Mouse (Mus musculus) ovary, postnatal 10 days (tissue): ENCODE results near the gene Tmem132d.

Experiments used
- DNase-seq: peaks from one replicate; pipeline ENCODE4 v3.0.0; 2022; ENCODE audit warnings: low spot score

The Tmem132d gene

DNA sequence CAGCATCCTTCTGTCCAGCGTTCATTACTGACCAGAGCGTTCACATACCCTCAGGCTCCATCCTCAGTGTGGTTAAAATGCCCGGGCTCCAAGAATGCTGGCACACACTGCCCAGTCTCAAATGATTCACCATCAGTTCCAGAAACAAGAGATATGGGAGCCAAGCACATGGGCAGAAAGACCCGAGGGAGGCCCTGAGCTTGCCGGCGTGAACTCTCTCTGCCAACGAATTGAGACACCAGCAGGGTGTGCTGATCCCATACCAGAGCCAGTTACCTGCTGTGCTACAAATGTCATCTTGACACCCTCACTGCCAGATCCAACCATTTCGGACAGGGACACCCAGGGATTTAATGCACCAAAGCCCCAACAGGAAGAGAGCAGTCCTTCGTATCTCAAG lies 25.3 kb downstream of the Tmem132d start:
- no peak for DNase-seq

DNA sequence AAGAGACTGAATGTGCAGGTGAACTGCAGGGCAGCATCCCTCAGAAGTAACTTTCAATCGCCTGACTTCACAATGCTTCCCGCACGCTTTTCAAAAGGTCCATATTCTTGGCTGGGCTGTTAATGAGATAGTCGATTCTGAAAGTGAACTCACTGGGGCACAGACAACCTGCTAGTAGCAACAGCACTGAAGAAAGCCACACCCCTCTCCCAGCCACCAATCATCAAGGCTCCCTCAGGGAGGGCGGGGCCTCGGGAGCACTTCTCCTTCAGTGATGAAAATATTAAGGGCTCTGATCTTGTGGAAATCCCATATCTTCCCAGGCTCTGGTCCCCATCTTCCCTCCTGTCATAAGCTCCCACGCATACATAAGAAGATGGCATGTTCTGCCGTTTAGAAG lies 27.8 kb downstream of the Tmem132d start:
- DNase-seq = no peak

DNA sequence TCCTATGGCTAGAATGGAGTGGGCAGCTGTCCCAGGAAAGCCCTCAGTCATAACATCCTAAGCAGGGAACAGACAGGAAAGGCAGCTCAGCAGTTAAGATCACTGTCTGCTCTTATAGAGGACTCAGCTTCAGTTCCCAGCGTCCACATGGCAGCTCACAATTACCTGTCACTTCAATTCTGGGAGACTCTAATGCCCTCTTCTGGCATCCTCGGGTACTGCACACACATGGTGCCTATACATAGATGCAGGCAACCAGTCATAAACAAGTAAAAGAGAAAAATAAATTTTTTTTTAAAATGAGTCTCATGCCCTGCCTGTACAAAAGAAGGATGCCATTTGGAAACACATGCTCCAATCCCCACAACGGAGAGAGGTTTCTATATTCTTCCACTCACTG lies 28.7 kb downstream of the Tmem132d start:
- DNase-seq = no peak

DNA sequence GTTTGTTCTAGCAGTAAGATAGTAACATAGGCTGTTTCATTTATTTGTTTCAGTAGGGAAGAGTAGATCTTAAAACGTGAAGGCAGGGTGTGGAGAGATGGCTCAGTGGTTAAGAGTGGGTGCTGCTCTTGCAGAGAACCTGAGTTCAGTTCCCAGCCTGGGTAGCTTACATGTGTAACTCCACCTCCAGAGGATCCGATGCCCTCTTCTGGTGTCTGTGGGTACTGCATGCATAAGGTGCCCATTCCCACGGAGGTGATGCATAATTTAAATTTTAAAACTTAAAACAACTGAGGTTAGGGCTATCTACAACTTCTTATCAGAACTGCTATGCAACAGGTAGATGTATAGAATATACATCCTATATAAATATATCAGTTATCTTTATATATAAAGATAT lies 40.5 kb downstream of the Tmem132d start:
- no peak for DNase-seq

DNA sequence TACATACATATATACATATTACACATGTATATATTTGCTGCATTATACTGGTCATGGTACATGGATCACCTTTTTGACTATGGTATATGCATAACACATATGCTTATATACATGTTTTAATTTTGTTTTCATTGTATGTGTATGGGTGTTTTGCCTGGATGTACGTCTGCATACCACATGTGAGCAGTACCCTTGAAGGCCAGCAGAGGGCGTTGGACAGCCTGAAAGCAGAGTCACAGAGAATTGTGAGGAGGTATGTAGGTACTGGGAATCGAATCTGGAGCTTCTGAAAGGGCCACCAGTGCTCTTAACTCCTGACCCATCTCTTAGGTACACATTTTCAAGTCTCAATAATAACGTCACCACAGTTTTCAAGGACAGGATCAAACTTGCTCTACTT lies 43.2 kb downstream of the Tmem132d start:
- no peak for DNase-seq

DNA sequence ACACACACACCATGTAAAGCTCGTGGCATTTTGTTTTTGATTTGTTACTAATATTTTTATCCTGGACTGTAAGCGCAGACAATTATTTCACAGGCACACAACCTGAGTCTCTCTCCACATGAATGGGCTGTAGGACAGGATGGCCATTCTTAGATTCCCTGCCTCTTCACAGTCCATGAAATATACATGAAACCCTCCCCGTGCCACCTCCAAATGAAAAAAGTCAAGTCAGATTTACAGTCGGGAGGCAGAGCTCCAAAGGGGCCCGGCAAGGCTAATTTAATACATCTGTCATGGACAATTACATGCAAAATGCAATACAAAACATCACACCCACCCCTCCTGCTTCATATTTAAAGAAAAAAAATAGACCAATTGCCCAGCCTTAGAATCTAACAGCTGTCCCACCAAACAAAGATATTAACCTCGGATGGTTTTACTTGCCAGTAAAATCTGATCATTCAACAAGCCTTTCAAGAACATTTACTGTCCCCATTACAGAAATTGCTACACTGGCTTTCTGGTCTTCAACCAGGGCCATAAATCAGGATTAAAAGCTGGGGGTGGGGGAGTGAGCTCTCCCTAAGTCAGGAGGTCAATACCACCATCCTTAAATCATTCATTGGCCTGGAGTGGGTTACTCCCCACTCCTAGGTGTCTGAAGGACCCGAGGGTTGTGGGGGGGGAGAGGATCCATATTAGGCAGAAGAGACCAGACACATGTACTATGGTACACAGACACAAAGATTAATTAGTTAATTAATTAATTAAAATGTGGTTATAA lies 44.3 kb downstream of the Tmem132d start:
- no peak for DNase-seq

DNA sequence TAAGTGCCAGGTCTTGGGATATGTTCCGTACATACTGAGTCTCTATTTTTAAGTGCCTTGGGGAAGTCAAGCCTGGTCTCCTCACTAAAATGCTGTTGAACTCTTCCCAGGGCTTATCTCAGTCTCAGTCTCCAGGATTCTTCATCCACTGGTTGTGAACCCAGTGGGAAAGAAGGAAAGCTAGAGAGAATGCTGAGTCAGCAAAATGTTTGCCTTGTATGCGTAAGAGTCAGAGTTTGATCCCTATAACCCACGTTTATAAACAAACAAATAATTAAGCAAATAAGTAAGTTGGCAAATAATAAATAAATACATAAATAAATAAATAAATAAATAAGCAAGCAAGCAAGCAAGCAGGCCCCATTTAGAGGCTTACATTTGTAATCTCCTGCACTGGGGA lies 63.1 kb downstream of the Tmem132d start:
- no peak for DNase-seq

DNA sequence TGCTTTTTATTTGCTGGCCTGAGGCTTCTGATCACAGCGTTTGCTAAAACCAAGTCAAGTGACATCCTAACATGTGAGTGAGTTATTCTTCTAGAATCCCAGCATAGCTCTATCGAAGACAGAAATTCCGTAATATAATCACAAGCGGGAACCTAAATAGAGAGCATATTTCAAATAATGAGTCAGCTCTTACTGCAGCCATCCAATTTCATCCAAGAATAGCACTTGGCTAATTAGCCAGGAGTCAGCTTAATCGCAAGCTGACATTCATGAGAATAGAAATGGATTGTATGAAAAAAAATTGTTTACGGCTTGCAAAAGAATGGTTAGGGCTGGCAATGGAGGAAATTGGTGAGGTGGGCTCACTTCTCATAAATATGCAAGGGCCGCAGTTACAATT lies 63.8 kb downstream of the Tmem132d start:
- DNase-seq = no peak

DNA sequence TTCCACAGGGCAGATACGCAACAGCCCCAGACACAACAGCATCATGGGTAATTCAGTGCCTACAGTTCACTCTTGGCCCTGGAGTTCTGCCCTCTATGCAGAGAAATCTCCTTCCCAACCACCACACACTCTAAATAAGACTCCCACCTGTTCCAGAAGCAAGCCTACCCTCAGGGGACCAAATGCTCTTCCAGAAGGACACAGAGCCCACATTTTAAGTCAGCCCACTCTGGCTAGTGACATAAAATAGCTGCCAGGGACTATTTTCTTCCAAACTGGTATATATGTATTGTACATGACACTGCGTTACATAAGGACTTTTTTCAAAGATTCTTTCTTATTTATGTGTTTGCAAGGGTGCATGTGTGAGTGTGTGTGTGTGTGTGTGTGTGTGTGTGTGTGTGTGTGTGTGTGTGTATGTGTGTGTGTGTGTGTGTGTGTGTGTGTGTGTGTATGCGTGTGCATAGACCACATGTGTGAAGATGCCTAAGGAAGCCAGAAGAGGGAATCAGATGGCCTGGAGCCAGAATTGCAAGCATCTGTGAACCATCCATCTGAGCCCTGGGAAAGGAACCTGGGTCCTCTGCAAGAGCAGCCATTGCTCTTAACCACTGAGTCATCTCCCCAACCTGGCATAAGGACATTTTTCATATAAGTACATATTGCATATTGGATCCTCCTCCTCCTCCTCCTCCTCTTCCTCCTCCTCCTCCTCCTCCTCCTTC lies 67.5 kb downstream of the Tmem132d start:
- no peak for DNase-seq

DNA sequence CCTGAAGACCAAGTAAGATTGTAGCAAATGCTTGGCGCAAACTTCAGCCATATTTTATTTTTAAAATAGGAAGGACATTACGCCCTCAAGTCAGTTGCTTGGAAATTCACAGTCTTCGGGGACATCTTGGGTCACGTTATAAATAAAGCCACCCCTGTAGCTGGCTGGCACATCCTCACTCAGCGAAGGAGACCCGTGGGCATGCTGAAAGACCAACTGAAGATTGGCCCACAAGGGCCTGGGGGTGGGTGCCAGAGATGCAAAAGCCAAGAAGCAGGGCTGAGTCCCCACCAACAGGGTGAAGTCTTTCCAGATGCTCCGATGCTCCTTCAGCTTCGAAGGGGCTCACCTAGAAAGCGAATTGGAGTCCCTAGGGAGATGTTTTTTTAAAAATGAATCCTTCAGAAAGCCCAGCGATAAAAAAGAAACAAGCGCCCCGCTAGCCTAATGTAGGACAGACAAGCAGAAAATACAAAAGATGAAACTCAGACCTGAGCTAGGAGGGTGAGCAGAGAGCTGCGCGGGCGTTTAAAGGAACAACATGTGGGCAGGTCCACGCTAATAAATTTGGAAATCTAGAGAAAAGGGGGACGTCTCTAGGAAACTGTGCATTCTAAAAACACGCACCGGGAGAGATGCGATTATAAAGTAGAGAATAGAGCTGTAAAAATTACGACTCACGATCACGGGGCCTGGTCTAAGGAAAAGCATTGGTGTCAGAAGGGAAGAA lies 71.8 kb downstream of the Tmem132d start:
- DNase-seq = no peak

DNA sequence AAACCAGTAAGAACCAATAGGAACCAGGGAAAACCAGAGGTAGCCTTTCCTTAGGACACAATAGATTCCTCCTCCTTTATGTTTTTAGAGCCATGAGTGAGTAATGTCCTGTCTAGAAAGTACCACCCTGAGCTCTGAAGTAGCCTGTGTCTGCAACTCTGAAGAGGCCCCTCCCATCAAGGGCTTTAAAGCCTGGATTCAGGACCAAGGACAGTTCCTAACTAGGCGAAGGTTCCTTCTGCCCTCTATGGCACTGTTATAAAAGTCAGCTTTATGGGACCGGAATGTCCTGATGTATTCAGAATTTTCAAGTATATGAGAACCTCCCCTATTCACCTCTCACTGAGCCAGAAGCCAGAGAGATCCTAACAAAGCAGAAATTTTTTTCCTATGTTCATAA lies 84.0 kb downstream of the Tmem132d start:
- DNase-seq = no peak

DNA sequence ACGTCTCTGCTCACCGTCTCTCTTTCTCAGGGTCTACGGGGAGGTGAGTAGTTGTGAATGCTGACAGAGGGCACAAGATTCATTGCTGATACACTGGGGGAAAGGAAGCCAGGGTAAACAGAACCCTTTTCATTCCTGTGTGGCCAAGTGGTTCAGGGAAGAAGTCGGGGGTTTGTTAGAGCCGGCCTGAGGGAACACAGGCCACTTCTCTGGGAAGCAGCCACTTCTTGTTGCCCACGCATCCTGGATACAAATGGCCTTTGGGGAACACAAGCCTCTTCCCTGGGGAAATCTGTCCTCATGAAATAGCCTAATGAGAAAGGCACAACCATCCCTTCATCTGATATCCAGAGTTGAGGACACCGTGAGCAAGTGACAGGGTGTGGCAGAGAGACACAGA lies 96.0 kb downstream of the Tmem132d start:
- DNase-seq = no peak

DNA sequence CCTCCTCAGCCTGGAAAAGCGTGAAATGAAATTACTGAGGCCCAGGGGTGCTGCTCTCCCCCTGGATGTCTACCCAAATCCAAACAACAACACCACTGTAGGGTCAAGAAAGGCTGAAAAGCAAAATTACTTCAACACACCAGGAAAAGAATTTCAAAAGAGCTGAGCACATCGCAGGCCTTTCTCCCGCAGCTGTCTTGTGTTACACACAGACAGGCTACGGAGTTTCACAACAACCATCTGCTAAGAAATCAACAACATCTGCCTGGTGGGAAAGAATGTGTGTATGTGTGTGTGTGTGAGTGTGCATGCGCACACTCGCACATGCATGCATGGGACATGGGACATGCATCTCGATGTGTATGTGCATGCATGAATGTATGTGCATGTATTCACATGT lies 100.1 kb downstream of the Tmem132d start:
- DNase-seq = no peak

DNA sequence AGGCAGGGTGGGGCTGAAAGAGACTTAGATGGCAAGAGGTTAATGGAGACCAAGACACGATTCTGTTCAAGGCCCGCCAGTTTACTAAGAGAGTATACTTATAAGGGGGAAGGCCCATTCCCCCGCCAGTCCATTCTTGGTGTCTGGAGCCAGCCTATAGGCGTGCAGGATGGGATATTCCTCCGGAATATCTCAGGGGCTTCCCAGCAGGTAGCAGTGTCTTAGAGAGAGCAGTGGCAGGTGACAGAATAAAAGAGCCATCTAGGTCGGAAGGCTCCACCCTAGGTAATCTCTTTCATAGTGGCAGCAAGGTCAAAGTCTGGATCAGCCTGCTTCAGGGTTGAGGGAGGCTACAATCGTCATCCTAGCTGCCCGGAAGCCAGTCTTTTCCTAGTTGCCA lies 102.5 kb downstream of the Tmem132d start:
- no peak for DNase-seq

DNA sequence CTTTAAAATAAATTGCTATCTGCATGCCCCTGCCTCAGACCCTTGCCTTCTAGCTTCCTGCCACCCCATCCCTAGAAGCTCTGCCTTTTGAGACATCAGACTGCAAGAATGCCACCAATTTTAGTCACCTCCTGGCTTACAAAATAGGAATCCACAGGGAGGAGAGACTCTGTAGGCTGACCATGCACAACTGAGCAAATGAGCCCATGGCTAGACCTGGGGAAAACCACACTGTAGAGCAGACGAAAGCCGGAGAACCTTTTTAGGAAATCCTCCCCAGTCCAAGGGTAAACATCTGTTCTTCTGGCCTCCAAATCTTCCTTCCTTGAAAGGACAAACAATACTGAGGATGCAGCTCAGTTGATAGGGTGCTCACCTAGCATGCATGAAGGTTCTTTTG lies 130.5 kb downstream of the Tmem132d start:
- DNase-seq = no peak

DNA sequence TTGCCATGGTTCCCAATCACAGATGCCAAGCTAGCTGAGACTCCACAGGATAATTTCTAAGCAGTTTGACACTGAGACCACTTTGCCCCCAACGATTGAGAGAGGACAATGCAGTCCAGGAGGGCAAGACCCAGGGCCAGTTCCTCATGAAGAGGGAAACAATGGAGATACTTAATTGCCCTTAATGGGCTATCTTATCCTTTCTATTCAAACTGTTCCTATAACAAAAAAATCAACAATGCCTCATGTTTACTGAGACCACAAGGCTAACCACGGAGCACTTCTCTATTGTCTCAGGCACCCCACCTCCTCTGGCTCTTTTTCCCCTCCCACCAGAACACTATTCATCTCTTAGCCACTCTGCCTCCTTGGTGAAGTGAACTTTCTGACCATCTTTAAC lies 141.7 kb downstream of the Tmem132d start:
- DNase-seq = no peak

DNA sequence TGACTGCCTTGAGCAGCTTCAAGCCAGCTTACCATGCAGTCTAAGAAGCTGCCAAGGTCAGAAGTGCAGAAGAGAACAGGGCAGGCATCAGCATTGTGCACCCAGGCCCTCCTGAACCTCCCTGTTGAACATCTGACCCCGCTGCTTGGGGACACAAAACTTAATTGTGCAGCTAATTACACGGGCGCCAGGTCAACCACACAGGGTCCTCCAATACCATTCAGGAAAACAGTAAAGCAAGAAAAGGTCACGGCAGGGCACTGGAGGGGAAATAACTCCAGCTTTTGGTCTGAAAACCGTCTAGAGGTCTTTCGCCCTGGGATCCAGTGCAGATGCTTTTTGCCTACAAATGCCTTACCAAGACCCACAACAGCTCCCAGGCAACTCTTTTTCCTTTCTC lies 159.6 kb downstream of the Tmem132d start:
- DNase-seq = no peak

DNA sequence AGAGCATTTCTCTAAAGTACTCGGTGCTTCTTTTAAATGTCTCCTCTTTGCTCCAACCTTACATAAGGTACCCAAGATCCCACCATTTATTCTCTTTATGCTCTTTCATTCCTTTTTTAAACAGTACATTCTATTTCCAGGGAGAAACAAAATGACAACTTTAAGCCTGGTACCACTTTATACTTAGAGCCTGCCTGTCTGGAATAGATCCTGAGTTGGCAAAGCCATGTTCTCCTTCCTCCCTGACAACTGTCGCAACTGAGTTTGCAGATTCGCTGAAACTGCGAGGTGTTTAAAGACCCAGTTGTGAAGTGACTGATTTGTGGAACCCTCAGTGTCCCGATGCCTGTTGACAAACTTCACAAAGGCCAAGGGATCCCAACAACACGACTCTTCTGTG lies 165.5 kb downstream of the Tmem132d start:
- DNase-seq = no peak

DNA sequence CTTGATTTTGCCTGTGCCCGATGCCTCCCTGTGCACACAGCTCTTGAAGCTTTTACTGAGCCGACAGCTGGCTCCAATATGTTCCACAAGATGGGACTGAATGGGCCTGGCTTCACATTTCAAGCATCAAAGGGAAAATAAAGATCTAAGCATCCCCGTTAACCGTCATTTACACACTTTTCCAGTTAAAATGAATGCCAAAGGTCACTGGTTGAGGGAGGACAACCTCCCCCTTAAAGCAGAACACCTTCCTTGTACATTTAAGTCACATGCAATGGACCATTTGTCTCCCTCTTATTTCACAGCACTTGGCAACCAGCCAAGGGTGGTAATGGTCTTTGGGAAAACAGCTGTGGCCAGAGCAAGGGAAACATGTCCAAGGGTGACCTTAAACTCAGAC lies 188.7 kb downstream of the Tmem132d start:
- DNase-seq = no peak

DNA sequence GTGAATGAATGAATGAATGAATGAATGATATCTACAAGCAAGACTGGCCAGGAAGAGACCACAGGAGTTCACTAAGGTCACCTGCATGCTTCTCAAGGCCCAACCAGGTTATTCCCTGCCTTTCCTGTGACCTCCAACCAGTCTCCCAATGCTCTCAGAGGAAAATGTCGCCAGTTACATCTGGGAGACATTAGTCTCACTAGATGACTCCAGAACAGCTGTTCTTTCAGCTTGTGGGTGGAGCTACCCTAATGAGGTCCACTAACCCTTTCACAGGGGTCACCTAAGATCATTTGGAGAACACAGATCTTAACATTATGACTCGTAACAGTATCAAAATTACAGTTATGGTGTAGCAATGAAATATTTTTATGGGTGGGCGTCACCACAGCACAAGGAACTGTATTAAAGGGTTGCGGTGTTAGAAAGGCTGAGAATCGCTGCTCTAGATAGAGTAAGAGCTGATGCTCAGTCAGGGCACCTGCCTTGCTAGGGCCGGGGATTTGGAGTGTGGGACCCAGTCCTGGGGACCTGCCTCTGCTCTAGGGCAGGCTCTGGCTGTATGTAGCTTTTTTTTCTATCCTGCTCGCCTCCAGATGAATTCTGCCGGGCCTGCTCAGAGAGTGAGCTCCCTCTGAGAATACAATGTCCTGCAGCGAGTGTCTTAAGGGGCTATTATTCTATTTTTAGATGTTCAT lies 196.1 kb downstream of the Tmem132d start:
- no peak for DNase-seq

DNA sequence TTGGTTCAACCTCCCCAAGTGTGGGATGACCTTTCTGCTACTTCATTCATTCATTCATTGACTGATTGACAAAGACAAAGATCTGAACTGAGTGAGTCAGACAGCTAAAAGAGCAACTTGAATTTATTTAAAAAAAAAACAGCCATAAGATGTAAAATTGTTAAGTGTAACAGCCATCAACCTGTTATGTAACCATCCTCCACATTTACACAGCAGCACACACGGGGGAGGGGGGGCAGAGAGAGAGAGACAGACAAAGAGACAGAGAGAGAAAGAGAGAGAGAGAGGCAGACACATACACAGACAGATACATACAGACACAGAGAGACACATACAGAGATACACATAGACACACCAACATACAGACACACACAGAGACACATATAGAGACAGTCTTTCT lies 197.3 kb downstream of the Tmem132d start:
- no peak for DNase-seq

DNA sequence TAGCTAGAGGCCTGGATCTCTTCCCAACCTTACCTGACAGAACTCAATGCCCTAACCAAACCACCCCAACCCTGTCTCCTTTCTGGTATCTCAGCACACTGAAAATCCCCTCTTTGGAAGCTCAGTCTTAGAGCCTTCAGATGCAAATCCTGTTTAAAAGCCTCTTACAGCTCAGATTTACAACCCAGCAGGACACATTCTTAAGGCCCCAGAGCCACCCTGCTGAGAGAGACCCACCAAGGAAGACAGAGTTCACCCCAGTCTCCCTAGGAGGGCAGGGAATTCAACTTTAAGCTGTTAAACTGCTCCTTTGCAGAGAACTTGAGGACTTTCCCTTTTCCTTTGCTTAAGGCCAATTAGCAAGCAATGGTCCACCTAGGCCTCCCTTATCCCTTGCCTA lies 199.8 kb downstream of the Tmem132d start:
- DNase-seq = no peak

DNA sequence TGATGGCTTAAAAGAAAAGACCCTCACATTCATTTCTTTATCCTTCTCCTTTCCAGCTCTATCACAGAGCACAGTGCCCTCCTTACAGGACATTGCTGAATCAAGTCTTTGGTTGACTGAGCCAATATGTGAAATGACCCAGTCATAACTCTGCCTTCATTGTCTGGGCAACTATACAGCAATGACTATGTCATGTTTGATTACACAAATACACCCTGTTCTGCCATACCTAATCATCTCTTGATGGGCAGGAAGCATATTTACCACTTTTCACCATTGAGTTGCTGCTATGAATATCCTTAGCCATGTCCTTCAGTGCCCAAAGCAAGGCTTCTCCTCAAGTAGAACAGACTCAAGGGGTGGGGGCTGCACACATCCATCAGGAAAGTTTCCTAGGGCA lies 214.6 kb downstream of the Tmem132d start:
- DNase-seq = no peak
